Mouse (Mus musculus): ENCODE results near the gene Tff3.

Gene Tff3

DNA sequence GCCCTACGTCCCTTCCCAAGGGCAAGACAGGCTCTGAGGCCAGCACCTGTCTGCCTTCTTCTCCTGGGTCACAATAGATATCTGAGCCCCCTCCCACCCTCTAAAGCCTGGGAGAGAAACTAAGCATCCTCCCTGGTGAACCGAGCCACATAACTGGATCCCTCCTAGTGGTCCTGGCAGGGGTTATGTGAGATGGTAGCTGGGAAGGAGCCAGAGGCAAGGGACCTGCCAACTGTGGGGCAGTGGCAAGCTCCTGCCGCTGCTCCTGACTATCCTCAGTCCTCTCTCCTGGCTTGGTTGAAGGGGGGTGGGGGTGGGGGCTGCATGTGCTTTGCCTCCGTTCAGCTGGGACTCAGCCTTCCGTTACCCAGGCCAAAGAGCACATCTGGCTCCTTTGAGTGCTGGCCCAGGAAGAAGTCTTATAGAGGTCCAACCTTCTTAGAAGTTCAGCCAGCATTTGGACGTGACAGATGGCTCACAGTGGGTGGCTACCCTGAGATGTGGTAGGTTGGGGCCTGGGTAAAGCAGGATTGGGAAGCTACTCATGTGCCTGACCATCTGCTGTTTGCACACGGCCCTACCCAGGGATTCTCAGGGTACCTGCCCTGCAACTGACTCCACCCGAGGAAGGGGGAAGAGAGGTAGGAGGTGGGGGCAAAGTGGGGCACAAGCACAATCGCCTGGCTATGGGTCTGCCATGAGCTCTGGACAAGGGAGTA, 3.7 kb downstream of the Tff3 start:
- in situ Hi-C loops (cut with MboI, MseI): no loop called here

DNA sequence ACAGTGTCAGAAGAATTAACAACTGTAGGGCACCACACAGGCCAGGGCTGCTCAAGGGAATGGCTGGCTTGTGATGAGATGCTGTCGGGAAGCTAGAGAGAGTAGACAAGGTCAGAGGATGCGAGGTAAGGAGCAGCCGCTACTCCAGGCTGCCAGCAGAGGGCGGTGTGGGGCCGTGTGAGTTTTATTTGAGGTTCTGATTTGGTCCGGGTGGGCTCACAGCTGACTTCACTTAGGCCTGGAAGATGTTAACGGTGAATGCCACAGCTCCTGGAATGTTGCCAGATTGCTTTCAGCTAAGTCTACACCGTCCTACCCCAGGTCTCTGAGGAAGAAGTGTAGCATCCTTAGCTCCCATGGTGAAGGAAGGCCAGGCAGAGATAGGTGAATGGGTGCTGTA, 7.5 kb downstream of the Tff3 start:
- in situ Hi-C loops (cut with MboI, MseI): no loop called here

DNA sequence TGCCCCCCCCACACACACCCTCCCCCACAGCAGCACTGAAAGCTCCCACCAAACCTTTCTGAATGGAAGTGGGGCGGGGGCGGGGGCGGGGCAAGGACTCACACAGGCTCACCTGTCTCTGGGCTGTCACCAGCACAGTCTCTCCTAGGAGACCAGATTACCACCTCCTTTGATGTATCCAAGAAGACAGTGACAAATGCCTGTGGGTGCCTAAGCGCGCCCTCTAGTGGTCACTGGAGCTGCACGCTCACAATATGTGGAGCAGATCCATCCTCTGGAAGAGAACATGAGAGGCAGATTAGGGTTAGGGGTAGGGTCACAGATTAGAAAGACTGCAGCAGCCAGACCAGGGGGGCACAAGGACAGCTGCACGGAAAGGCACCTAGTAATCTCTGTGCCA, 10.0 kb downstream of the Tff3 start:
- in situ Hi-C loops (cut with MboI, MseI): loop anchor here (5.0 kb wide), 2 partner anchors 102 to 107 kb away; no protein-coding TSS in a partner anchor

DNA sequence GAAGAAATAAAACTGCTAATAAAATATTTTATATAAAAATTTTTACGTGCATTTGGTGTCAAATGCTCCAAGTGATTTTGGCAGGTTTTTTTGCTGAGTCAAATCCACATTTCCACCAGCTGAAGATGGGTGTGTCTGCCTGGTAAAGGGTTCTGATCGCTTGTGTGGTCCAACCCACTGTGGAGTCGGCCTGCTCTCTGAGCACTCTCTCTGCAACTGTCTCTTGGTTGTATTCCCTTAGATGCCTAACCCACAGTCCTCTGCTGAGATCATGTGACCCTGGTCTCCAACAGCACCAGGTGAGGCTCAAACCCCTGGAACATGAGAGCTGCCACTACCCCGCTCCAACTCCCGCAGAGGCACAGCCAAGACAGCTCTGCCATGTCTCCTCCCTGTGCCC, 11.5 kb downstream of the Tff3 start:
- in situ Hi-C loops (cut with MboI, MseI): loop anchor here (5.0 kb wide), 2 partner anchors 101 to 106 kb away; no protein-coding TSS in a partner anchor

DNA sequence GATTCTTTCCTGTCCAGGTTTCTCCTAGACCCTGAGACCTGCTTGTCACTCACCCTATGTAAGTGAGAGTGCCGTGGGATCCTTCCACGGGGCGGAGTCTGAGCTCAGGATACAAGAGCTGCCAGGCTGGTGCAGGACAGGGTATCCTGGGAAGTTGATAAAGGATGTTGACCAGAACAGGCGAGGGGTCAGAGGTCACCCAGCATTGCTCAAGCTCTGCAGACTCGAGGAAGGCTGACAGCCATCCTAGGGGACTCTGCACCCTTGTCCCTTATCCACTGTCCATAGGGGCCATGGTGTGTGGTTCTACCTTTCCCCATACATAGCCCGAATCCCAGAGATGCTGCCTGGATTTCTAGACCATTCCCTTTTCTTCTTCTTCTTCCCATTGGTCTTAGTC, 13.4 kb downstream of the Tff3 start:
- in situ Hi-C loops (cut with MboI, MseI): loop anchor here (5.0 kb wide), 2 partner anchors 99 to 104 kb away; no protein-coding TSS in a partner anchor

DNA sequence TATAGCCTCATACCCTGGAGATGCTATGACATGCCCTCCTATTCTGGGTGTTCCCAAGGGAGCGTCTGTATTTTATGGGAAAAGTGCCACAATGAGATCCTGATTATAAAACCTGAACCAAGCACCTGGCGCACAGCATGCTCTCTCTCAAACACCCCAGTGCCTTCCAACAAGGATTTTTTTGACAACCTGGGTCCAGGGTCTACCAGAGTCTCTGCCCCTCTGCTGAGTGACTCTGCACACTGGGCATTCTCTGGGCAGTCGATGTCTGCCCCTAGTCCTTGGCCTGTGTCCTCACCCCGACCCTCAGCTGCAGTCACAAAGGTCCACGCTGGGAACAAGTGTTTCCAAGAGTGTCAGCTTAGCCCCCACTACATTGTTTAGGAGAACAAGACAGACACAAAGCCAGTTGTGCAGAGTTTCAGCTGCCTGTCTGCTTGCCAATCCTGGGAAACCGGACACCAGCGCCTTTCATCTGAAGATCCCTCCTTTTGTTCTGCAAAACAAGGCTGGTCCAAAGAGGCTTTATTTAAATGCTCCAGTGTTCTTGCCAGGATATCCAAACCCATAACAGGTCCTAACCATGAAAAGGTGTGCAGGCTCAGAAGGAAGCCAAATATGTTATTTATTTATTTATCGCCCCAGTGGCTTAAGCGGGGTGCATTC, 16.1 kb downstream of the Tff3 start:
- in situ Hi-C loops (cut with MboI, MseI): no loop called here

DNA sequence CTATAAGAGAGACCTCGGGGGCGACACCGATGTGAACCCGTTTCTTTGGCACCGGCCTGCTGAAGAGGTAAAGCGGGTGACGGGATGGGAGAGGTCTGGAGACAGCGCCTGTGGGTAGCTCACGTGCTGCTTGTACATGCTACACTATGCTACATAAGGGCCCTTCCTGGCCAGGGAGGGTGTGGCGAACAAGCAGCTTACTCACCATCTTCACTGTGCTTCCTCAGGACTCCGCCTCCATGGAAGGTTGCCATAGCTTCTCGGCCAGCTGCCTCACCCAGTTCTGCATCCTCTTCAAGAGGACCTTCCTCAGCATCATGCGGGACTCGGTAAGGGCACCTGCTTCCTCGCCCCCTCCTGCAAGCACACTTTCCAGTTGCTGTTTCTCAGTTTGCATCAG, 21.1 kb downstream of the Tff3 start:
- in situ Hi-C loops (cut with MboI, MseI): no loop called here

DNA sequence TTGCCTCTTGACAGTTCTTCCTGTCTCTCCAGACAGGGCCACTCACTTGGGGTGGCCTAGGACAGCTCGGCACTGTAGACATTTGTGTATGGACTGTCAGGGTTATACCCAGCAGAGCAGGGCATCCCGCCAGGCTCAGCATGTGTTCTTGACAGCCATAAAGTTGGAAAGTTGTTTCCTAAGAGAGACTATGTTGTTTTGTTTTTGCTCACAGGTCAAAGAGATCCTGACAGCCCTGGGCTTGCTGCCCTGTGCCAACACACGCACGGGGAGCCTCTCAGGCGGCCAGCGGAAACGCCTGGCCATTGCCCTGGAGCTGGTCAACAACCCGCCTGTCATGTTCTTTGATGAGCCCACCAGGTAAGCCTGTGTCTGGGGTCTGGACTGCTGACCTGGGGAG, 25.6 kb downstream of the Tff3 start:
- in situ Hi-C loops (cut with MboI, MseI): no loop called here

DNA sequence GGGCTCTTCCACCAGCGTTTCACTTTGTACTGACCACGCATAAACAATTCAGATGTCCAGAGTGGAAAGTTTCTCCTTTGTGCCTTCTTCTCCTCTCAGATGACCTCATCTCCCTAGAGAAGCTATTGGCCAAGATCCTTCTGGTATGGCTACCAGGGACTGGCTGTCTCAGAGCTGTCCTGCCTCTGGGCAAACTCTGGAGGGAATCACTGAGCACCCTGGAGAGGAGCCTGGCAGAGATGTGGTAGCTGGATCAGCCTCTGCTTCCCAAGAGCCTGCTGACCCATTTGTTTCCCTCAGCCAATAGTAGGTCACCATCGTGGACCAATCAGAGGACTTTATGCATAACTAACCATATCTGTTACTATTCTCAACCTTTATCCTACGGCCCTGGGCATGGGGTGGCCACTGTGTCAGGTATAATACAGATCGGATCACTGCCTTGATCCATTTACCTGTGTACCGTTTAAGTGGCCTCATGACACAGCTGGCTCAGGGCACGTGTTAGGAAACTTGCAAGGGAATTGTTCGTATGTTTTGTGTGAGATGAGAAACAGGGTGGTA, 26.4 kb downstream of the Tff3 start:
- in situ Hi-C loops (cut with MboI, MseI): no loop called here

DNA sequence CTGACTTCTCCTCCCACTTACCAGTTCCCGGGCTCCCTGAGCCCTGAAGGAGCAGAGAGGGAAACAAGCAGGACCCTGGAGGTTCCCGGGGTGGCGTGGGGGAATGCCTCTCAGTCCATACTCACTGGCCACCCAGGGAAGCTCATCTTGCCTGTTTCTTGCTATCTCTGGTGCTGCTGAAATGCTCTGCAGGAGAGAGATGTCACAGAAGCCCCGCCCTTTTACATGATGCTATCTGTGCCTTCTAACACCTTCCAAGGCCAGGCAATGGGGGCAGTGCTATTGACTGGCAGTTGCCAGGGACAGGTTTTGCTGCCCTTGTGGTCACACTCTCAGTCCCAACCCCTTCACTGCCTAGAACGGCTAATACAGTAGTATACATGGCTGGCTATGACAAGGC, 30.7 kb downstream of the Tff3 start:
- in situ Hi-C loops (cut with MboI, MseI): no loop called here

DNA sequence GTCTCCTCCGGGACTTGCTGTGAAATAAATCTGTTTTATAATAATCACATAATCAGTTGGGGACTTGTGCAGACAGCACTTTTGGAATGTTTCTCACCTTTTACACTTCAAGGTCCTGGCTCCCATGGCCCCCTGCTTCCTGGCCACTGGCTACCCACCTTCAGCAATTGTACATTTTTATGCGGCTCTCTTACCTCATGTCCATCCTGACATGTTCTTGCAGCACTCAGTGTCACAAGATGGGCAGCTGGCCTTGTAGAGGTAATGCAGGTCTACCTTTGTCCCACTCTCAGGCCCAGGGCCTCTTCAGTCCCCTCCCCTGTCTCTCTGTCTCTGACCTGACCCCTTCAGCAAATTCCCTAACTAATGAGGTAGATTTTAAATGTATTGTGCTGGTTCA, 32.6 kb downstream of the Tff3 start:
- in situ Hi-C loops (cut with MboI, MseI): no loop called here

DNA sequence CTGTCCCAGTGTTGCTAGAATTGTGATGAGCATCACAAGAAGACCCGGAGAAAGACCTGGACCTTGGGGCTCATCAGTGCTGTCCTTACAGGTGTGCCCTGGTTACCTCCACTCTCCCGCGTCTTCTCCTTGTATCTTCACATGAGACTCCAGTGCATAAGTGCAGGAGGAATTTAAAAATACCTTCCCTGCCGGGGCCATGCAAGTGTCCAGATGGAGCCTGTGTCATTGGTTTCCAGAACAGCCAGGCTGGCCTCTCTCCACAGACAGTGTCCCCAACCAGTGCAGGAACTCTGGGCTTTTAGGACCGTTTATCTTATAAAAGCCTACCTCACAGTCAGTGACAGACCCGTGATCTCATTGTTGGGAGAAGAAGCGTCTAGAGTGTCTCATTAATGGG, 33.9 kb downstream of the Tff3 start:
- in situ Hi-C loops (cut with MboI, MseI): no loop called here

DNA sequence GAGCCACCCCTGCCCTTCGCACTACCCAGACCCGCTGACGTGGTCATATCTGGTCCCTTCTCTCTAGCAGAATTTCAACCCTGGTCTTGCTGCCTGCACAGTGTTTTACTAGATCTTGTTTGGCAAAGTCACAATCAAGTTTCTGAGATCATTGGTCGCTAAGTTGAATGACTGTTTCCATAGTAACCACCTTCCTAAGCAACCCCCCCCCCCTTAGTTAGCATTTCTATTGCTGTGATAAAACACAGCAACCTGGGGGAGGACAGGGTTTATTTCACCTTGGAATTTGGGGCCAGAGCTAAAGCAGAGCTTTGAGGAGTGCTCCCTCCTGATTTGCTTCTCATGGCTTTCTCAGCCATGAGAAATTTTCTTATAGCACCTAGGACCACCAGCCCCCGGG, 34.7 kb downstream of the Tff3 start:
- in situ Hi-C loops (cut with MboI, MseI): no loop called here

DNA sequence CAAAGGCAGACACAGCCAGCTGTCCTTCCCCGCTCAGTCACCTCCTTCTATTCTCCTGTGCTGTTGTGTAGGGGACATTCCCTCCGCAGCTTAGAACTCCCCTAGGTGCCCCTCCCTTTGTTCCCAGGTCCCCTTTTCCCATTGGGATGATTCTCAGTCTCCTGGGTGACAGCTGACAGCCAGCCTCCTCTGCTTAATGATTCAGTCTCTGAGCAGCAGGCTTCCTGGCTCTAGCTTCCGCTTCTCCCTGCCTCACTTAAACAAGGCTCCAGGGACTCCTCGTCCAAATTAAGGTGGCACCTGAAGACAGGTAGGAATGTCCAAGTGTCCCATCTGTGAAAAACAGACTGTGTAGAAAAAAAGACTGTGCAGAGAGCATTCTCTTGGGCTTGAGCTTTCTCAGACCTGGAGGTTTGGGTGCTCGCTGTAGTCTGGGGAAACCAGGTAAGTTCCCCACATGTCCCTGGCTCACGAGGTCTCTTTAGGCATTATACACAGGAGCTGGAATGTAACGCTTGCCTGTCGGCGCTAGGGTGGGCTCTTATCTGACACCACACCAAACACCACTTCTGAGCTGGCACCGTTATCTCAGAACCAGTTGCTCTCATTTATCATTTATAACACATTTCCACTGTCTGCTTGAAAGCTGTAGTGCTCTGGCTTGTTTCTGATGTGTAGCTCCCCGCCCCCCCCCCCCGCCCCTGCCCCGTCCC, 38.3 kb downstream of the Tff3 start:
- in situ Hi-C loops (cut with MboI, MseI): no loop called here

DNA sequence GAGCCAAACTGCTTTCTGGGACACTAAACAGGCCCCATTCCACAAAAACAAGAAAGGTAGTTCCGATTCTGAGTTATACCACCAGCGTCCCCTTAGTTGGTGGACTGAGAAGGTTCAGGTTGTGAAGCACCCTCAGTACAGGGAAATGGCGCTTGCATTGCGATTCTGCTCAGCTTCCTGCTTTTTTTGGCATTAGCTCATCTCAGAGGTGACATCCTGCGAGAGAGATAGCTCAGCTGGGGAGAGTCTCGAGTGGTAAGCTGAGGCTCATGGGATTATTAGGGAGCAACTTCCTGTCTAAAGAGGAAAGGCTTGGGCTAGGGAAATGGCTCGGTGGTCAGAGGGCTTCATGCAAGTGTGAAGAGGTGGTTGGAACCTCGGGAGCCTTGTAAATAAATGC, 39.6 kb downstream of the Tff3 start:
- in situ Hi-C loops (cut with MboI, MseI): no loop called here

DNA sequence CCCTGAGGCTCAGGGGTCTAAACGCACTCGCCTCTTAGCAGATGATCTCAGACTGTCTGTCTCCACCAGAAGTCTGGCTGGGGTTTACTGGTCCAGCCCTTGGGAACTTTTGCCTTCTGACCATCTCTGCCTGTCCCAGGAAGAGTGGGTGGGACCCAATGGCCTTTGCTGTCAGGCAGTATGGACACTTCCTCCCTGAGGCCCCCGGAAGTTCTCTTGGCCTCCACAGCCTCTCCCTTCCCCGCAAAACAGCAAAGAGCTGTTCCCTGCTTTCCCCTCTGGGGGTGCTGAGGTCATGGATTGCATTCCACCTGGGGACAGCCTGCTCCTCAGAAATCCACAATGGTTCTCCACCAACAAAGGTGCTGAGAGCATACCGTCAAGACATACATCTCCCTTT, 40.7 kb downstream of the Tff3 start:
- in situ Hi-C loops (cut with MboI, MseI): no loop called here

DNA sequence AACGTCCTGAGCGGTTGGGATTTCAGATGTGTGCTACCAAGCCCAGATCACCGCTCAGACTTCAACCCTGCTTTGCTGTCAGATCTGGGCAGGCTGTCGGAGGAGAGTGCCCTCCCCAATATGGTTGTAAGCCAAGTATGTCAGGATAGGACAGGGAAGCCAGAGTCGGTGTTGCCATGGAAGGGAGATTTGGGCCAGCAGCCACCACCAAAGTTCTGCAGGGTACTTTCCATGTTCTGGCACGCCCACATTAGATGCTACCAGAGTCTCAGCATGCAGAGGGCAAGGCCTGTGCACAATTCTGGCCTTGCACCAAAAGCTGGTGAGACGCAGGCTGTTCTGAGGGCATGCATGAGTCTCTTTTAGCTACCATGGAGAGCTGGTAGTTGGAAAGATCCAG, 43.2 kb downstream of the Tff3 start:
- in situ Hi-C loops (cut with MboI, MseI): no loop called here

DNA sequence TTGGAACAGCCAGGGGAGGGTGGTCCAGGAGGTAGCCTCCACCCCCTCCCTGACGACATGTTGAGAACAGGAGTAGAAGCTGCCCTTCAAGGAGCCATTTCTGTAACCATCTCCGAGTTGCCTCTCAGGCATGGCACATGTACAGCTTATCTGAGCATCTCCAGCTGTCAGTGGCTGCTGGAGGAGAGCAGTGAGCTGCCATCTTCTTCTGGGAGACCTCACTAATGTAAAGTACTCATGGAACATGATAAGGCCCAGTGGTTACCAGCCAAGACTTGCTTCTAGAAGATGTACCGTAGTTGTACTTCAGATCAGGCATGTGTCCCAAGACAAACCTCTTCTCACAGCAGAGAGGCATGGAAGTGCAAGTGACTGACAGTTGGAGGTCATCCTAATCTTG, 43.9 kb downstream of the Tff3 start:
- in situ Hi-C loops (cut with MboI, MseI): no loop called here

DNA sequence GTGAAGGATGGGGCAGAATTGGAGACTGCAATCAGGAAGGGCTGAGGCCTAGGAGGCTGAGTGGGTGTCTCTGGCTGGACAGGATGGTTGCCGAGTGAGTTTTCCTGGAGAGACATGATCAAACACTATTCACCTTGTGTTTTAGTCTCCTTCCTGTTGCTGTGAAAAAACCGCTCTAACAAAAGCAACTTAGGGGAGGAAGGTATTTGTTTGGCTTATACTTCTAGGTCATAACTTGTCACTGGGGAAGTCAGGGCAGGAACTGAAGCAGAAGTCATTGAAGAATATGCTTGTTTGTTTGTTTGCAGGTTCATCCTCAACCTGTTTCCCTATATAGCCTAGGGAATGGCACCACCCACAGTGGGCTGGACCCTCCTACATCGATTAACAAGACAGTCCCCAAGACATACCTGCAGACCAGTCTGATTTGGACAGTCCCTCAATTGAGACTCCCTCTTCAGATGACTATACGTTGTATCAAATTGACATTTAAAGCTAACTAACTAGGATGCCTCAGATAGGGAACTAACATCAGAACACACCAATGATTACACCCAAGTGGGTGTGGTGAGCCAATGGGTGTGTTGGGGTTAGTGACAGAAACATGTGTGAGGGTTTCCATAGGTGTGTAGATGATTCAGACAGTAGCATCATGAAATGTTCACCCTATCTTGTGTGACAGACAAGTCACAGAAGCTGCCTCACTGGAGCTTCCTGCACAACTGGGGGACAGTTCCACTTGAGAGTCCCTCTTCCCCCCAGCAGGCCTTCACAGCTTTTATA, 47.0 kb downstream of the Tff3 start:
- in situ Hi-C loops (cut with MboI, MseI): no loop called here

DNA sequence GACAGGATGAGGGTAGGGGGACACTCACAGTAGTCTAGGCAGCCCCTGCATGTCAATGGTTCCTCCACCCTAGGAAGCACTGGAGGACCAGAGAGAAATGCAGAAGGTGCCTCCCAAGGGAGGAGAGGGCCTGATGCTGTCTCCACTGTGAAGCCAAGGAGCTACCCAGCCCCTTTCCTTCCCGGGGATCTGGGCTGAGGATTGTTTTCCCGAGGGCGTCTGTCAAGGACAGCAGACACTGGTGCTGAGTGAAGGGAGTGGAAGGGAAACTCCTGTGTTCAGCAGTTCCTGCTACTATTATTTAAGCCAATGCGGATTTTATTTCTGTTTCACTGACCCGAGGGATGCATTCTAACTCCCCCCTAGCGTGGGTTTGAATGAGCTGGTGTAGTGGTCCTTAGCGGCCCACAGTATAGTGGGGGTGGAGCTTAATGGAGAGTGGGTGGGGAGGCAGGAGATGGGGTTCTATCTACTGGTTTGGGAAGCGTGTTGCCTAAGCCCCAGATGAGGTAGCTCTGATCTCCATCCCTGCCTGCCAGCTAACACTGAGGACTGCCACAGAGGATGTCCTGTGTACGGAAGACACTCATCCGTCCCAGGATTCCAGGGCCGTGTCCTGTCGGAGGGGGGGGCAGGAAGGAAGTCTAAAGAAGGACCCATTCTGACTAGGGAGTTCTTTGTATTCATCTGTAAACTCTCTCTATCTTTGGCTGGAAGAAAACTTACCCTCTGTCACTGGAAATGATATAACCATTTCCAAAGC, 50.2 kb downstream of the Tff3 start:
- in situ Hi-C loops (cut with MboI, MseI): no loop called here

DNA sequence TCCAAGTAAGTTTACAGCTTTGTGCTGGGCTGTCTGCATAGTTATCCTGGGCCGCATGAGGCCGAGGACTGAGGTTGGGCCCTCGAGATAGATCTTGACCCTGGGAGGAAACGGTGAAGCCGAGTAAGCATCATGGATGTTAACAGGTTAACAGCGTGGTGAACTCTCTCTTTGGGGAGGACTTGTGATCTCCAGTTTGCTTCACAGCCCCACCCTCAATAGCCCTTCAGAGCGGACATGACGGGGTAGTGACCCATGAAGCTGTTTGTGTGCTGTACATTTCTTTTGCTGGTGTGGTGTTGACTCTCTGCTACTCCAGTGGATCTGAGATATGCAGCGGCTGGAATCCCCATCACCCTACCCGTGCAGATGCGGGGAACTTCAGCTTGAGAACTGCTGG, 50.9 kb downstream of the Tff3 start:
- in situ Hi-C loops (cut with MboI, MseI): no loop called here
